Mouse (Mus musculus): ENCODE measurements at regions not wholly inside any gene's neighbourhood (a gene's known extent, or its start where the extent isn't known, plus 50 kb on each side); places are given as distances from the start of the nearest gene placed in this dataset.

DNA sequence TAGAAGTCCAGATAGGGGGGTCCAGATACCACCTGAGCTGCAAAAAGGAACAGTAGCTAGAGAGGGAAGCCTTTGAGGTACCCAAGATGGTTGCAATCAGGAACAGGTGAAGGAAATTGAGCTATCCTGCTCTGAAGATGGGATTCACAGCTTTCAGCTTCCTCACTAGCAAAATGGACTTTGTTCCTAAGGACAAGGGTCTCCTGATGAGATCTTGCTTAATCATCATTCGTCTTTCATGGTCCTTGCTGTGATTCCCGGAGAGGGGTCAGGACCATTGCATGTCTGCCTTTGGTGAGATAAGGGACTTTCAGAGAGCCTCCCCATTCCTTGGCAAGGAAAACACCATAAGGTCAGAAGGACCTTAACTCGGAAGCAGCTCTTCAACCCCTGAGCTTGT lies 549.4 kb upstream of the Mgmt start:
- H3K4me2 ChIP-seq (ENCODE audit: low read depth, low read length) = no peak overlapping the region
- H3K27ac ChIP-seq (ENCODE audit: low read length) = no peak overlapping the region
- H3K9me3 ChIP-seq (replicated peaks; ENCODE audit: control insufficient read depth, low read length) = no peaks in the 10 kb centered on the region
- H3K27me3 ChIP-seq (ENCODE audit: control insufficient read depth, insufficient read depth, low read depth, low read length) = no peaks in the 10 kb centered on the region
- no peak overlapping the region for H3K4me3 ChIP-seq (ENCODE audit: low read depth, low read length)
- no peaks in the 10 kb centered on the region for H3K4me1 ChIP-seq (ENCODE audit: control insufficient read depth, low read depth, low read length)
- 47% methylated on average over 3 of the region's 3 CpGs for WGBS (ENCODE audit: insufficient replicate concordance)
- H3K36me3 ChIP-seq (ENCODE audit: control insufficient read depth, insufficient read depth) = no peaks in the 10 kb centered on the region
- no peak overlapping the region for H3K9ac ChIP-seq (ENCODE audit: low read depth, low read length)
- no peak for ATAC-seq (ENCODE audit: low read depth)

- Histone ChIP-seq H3K9me3 (replicated peaks; ENCODE audit: control insufficient read depth, low read length) (no peaks in the 10 kb centered on the region), H3K4me1 (ENCODE audit: control insufficient read depth, low read depth, low read length) (no peaks in the 10 kb centered on the region), H3K36me3 (ENCODE audit: control insufficient read depth, insufficient read depth) (no peaks in the 10 kb centered on the region), H3K27me3 (ENCODE audit: control insufficient read depth, insufficient read depth, low read depth, low read length) (no peaks in the 10 kb centered on the region), H3K4me3 (ENCODE audit: low read depth, low read length) (no peak overlapping the region), H3K27ac (ENCODE audit: low read length) (no peak overlapping the region), H3K9ac (ENCODE audit: low read depth, low read length) (no peak overlapping the region), H3K4me2 (ENCODE audit: low read depth, low read length) (no peak overlapping the region)
- WGBS (ENCODE audit: insufficient replicate concordance) = 54% methylated on average over 4 of the region's 4 CpGs
- no peak for ATAC-seq (ENCODE audit: low read depth)
Observed at GRCm38 (mm10) chr7:136346531-136346930, 547.9 kb upstream of the Mgmt start.

- ATAC-seq (ENCODE audit: low read depth) = no peak
- H3K9me3 ChIP-seq (replicated peaks; ENCODE audit: control insufficient read depth, low read length) = no peaks in the 10 kb centered on the region
- 39% methylated on average over 1 of the region's 1 CpGs for WGBS (ENCODE audit: insufficient replicate concordance)
Observed at GRCm38 (mm10) chr7:136348309-136348708, 546.1 kb upstream of the Mgmt start.

DNA sequence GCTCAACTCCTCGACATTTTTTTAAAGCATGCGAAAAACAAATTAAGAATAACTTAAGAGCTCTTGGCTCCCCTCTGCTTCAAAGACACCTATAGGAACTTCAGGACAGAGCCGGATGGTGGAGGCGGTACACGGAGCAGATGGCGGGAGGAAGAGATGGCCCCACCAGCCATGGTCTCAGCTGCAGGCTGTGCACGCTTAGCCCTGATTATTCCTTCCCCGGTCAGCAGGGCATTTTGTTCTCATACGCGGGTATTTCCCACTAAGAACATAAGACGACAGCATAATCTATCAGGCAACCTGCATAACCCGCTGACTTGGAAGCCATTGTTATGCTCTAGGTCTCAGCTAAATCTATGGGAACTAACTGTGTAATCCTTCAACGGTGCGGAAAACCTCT lies 544.8 kb upstream of the Mgmt start:
- H3K27ac ChIP-seq (ENCODE audit: low read length) = no peak overlapping the region
- H3K27me3 ChIP-seq (ENCODE audit: control insufficient read depth, insufficient read depth, low read depth, low read length) = no peaks in the 10 kb centered on the region
- H3K9ac ChIP-seq (ENCODE audit: low read depth, low read length) = no peak overlapping the region
- H3K4me3 ChIP-seq (ENCODE audit: low read depth, low read length) = no peak overlapping the region
- ATAC-seq (ENCODE audit: low read depth) = no peak
- no peaks in the 10 kb centered on the region for H3K4me1 ChIP-seq (ENCODE audit: control insufficient read depth, low read depth, low read length)
- no peak overlapping the region for H3K4me2 ChIP-seq (ENCODE audit: low read depth, low read length)
- H3K36me3 ChIP-seq (ENCODE audit: control insufficient read depth, insufficient read depth) = no peaks in the 10 kb centered on the region
- H3K9me3 ChIP-seq (replicated peaks; ENCODE audit: control insufficient read depth, low read length) = no peaks in the 10 kb centered on the region
- 78% methylated on average over 14 of the region's 14 CpGs for WGBS (ENCODE audit: insufficient replicate concordance)

More at GRCm38 (mm10) chr7:136348309-136348708, 546.1 kb upstream of the Mgmt start:
- Histone ChIP-seq H3K36me3 (ENCODE audit: control insufficient read depth, insufficient read depth) (no peaks in the 10 kb centered on the region), H3K4me3 (ENCODE audit: low read depth, low read length) (no peak overlapping the region), H3K27ac (ENCODE audit: low read length) (no peak overlapping the region), H3K27me3 (ENCODE audit: control insufficient read depth, insufficient read depth, low read depth, low read length) (no peaks in the 10 kb centered on the region), H3K9ac (ENCODE audit: low read depth, low read length) (no peak overlapping the region), H3K4me2 (ENCODE audit: low read depth, low read length) (no peak overlapping the region), H3K4me1 (ENCODE audit: control insufficient read depth, low read depth, low read length) (no peaks in the 10 kb centered on the region)

- Histone ChIP-seq H3K9me3 (replicated peaks; ENCODE audit: control insufficient read depth, low read length) (no peaks in the 10 kb centered on the region), H3K27ac (ENCODE audit: low read length) (no peak overlapping the region), H3K27me3 (ENCODE audit: control insufficient read depth, insufficient read depth, low read depth, low read length) (no peaks in the 10 kb centered on the region), H3K4me2 (ENCODE audit: low read depth, low read length) (no peak overlapping the region), H3K9ac (ENCODE audit: low read depth, low read length) (no peak overlapping the region), H3K4me3 (ENCODE audit: low read depth, low read length) (no peak overlapping the region), H3K4me1 (ENCODE audit: control insufficient read depth, low read depth, low read length) (no peaks in the 10 kb centered on the region), H3K36me3 (ENCODE audit: control insufficient read depth, insufficient read depth) (no peaks in the 10 kb centered on the region)
- no peak for ATAC-seq (ENCODE audit: low read depth)
- WGBS (ENCODE audit: insufficient replicate concordance) = 63% methylated on average over 7 of the region's 7 CpGs
Observed at GRCm38 (mm10) chr7:136357011-136357410, 537.4 kb upstream of the Mgmt start.

DNA sequence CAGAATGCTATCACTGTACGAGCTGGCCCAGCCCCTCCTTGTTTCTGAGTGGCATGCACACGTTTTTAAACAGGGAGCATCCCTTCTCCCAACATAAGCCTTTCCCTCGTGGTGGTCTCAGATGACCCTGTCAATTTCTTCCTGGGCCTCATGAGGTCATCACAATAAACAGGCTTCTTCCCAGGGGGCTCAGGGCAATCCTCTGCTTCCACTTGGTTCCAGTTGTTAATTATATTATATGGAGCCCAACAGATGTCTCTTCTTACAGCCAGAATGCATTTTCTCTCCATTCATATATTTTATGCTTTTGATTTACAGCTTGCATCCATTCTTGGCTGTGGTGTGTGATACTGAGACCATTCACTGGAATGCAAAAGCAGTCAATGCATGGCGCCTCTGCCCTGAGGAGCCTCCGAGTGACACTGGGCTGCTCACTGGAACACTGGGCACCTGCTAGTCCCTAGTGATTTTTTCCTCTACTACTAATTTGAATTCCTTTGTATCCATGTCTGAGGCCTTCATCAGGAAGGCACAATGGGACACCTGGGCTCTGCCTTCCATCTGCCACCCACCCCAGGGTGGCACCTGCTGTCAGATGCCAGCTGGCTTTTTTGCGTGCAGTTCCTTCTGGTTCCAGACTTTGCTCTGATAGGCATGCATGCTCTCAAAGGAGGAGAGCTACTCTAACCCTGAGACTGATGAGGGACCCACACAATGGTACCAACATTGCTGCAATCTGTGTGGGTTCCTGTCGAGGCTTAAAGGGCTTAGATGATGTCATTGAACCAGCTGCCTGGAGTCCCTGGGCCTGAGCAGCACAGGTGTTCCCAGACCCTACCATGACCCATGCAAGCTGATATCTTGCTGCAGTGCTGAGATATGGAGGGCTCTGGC lies 528.8 kb upstream of the Mgmt start:
- Histone ChIP-seq H3K27me3 (ENCODE audit: control insufficient read depth, insufficient read depth, low read depth, low read length) (no peaks in the 10 kb centered on the region), H3K4me3 (ENCODE audit: low read depth, low read length) (no peak overlapping the region), H3K27ac (ENCODE audit: low read length) (no peak overlapping the region), H3K36me3 (ENCODE audit: control insufficient read depth, insufficient read depth) (no peaks in the 10 kb centered on the region), H3K9me3 (replicated peaks; ENCODE audit: control insufficient read depth, low read length) (no peaks in the 10 kb centered on the region; the same call in 1 of the 2 replicates), H3K4me2 (ENCODE audit: low read depth, low read length) (no peak overlapping the region), H3K9ac (ENCODE audit: low read depth, low read length) (no peak overlapping the region), H3K4me1 (ENCODE audit: control insufficient read depth, low read depth, low read length) (no peaks in the 10 kb centered on the region)
- 51% methylated on average over 7 of the region's 7 CpGs for WGBS (ENCODE audit: insufficient replicate concordance)
- no peak for ATAC-seq (ENCODE audit: low read depth)

GRCm38 (mm10) chr7:136377259-136377658 lies 517.2 kb upstream of the Mgmt start:
- H3K4me1 ChIP-seq (ENCODE audit: control insufficient read depth, low read depth, low read length) = no peaks in the 10 kb centered on the region
- H3K4me2 ChIP-seq (ENCODE audit: low read depth, low read length) = no peak overlapping the region
- H3K9me3 ChIP-seq (replicated peaks; ENCODE audit: control insufficient read depth, low read length) = no peaks in the 10 kb centered on the region
- H3K27me3 ChIP-seq (ENCODE audit: control insufficient read depth, insufficient read depth, low read depth, low read length) = no peaks in the 10 kb centered on the region
- WGBS (ENCODE audit: insufficient replicate concordance) = 39% methylated on average over 3 of the region's 3 CpGs
- H3K27ac ChIP-seq (ENCODE audit: low read length) = no peak overlapping the region
- ATAC-seq (ENCODE audit: low read depth) = peak; percentile 30; the same call in 1 of the 2 replicates
- H3K36me3 ChIP-seq (ENCODE audit: control insufficient read depth, insufficient read depth) = no peaks in the 10 kb centered on the region
- H3K4me3 ChIP-seq (ENCODE audit: low read depth, low read length) = no peak overlapping the region
- no peak overlapping the region for H3K9ac ChIP-seq (ENCODE audit: low read depth, low read length)

DNA sequence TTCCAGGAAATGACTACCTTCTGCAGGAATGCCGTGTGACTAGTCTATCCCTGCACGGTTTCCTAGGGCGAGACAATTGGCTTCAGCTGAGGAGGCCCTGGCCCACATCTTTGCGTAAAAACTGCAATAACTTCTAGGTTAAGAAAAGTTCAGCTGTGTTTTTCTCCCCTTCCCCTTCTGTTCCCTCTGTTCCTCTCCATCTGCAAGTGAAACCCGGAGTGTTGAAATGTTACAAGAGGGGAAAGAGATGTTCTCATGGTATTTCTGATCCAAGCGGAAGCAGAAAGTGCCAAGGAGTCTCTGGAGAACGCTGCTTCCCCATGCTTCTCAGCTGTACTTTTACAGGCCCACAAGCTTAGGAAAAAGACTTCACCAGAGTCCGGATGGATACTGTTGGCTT lies 516.7 kb upstream of the Mgmt start:
- Histone ChIP-seq H3K27ac (ENCODE audit: low read length) (no peak overlapping the region), H3K9me3 (replicated peaks; ENCODE audit: control insufficient read depth, low read length) (no peaks in the 10 kb centered on the region), H3K4me2 (ENCODE audit: low read depth, low read length) (no peak overlapping the region), H3K4me3 (ENCODE audit: low read depth, low read length) (no peak overlapping the region), H3K4me1 (ENCODE audit: control insufficient read depth, low read depth, low read length) (no peaks in the 10 kb centered on the region), H3K36me3 (ENCODE audit: control insufficient read depth, insufficient read depth) (no peaks in the 10 kb centered on the region), H3K9ac (ENCODE audit: low read depth, low read length) (no peak overlapping the region), H3K27me3 (ENCODE audit: control insufficient read depth, insufficient read depth, low read depth, low read length) (no peaks in the 10 kb centered on the region)
- 41% methylated on average over 8 of the region's 8 CpGs for WGBS (ENCODE audit: insufficient replicate concordance)
- no peak for ATAC-seq (ENCODE audit: low read depth)

- no peaks in the 10 kb centered on the region for H3K27me3 ChIP-seq (ENCODE audit: control insufficient read depth, insufficient read depth, low read depth, low read length)
- no peak for ATAC-seq (ENCODE audit: low read depth)
- H3K9ac ChIP-seq (ENCODE audit: low read depth, low read length) = no peak overlapping the region
- no peak overlapping the region for H3K27ac ChIP-seq (ENCODE audit: low read length)
- 21% methylated on average over 4 of the region's 4 CpGs for WGBS (ENCODE audit: insufficient replicate concordance)
- no peaks in the 10 kb centered on the region for H3K9me3 ChIP-seq (replicated peaks; ENCODE audit: control insufficient read depth, low read length)
- no peaks in the 10 kb centered on the region for H3K36me3 ChIP-seq (ENCODE audit: control insufficient read depth, insufficient read depth)
- H3K4me1 ChIP-seq (ENCODE audit: control insufficient read depth, low read depth, low read length) = no peaks in the 10 kb centered on the region
- H3K4me3 ChIP-seq (ENCODE audit: low read depth, low read length) = no peak overlapping the region
- H3K4me2 ChIP-seq (ENCODE audit: low read depth, low read length) = no peak overlapping the region
Observed at GRCm38 (mm10) chr7:136378321-136378720, 516.1 kb upstream of the Mgmt start.

Measured in liver, embryonic 16.5 days (tissue).